Mouse (Mus musculus) hindbrain, postnatal 0 days (tissue): ENCODE data around the gene Pphln1. TPM values are rescaled to one million over a fixed set of nuclear protein-coding genes. Genes with fewer than 3 reads are reported as not detected.

ENCODE experiments used
- ATAC-seq: fragments of 200-750 bp; cut with Nextera tagmentation; 2 replicates; pipeline ENCODE4 v1.8.0; 2017; ENCODE audit warnings: mild to moderate bottlenecking, moderate TSS enrichment, moderate library complexity
- DNase-seq: peaks from one replicate; pipeline ENCODE4 v3.0.0-alpha.2; 2015; ENCODE audit warnings: low spot score
- H3K27ac ChIP-seq: fragments of 300-500 bp; sonication (generic); 2 replicates; pipeline ENCODE4 v1.5.1; 2014; ENCODE audit warnings: mild to moderate bottlenecking
- H3K27me3 ChIP-seq: fragments of 300-500 bp; sonication (generic); 2 replicates; pipeline ENCODE4 v1.6.1; 2014; ENCODE audit warnings: low read length, mixed read lengths; ENCODE audit not compliant: insufficient read depth
- H3K36me3 ChIP-seq: fragments of 300-500 bp; sonication (generic); 2 replicates; pipeline ENCODE4 v1.6.1; 2014; ENCODE audit warnings: low read length, mixed read lengths; ENCODE audit not compliant: insufficient read depth
- H3K4me1 ChIP-seq: fragments of 300-500 bp; sonication (generic); 2 replicates; pipeline ENCODE4 v1.6.1; 2014; ENCODE audit warnings: antibody characterized with exemption, low read length, mixed read lengths; ENCODE audit not compliant: insufficient read depth
- H3K4me2 ChIP-seq: fragments of 300-500 bp; sonication (generic); 2 replicates; pipeline ENCODE4 v1.6.1; 2014; ENCODE audit warnings: low read depth, mild to moderate bottlenecking, low read length, moderate library complexity, mixed read lengths
- H3K4me3 ChIP-seq: fragments of 300-500 bp; sonication (generic); 2 replicates; pipeline ENCODE4 v1.5.1; 2014; ENCODE audit warnings: low read length
- H3K9ac ChIP-seq: fragments of 300-500 bp; sonication (generic); replicated peaks from 2 replicates; pipeline ENCODE4 v1.6.1; 2014; ENCODE audit warnings: mild to moderate bottlenecking, low read length, moderate library complexity, mixed read lengths
- H3K9me3 ChIP-seq: fragments of 300-500 bp; sonication (generic); 2 replicates; pipeline ENCODE4 v1.6.1; 2016; ENCODE audit warnings: low read length, mixed read lengths
- CTCF ChIP-seq: IDR thresholded peaks from 2 replicates; pipeline ENCODE4 v1.5.1; 2016; ENCODE audit warnings: antibody characterized with exemption, control low read depth, low read depth
- WGBS: fragments of 180-500 bp; shearing (Covaris S2); extraction: QIAGEN DNeasy Blood & Tissue Kit; methylation state at CpG from one replicate; pipeline ENCODE4 v1.1.7; 2014; 5-methylcytosine and 5-hydroxymethylcytosine counted together
- polyA plus RNA-seq: library from polyadenylated mRNA; unstranded; fragments of >200 nt; fragmentation: Nextera tagmentation; extraction: Ambion mirVana; gene quantifications from 2 replicates; pipeline ENCODE4 v1.2.1, GENCODE M21; 2015
- total RNA-seq: library from RNA; depleted of rRNA; stranded (reverse); fragments of >200 nt; gene quantifications from 2 replicates; pipeline ENCODE4 v1.2.3, GENCODE M21; 2014

Pphln1 gene
- total and polyA plus RNA-seq, 2 experiments from 2014 or later = 36.3 to 38.0 TPM

DNA sequence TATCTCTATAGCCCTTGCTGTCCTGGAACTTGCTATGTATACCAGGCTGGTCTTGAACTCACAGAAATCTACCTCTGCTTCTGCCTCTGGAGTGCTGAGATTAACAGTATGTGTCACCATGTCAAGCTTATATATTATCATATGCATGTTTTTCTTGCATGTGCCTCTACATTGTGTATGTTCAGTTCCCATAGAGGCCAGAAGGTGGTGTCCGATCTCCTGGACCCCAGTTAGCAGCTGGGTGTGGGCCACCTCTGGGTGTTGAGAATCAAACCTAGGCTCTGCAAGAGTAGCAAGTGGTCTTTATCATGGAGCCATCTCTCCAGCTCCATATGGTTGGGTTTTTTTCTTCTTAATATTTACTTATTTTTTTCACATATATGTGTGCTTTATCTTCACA lies 24.4 kb downstream of the Pphln1 start:
- H3K27me3 ChIP-seq = no peaks in the 10 kb centered on the region
- DNase-seq = no peak
- H3K9ac ChIP-seq = no peak overlapping the region
- H3K36me3 ChIP-seq = peaks cover 10% of the 10 kb centered on the region; the same call in 1 of the 2 replicates
- 90% methylated on average over 1 of the region's 1 CpGs for WGBS
- no peaks in the 10 kb centered on the region for H3K9me3 ChIP-seq
- no peak for TF ChIP-seq CTCF
- H3K4me1 ChIP-seq = no peaks in the 10 kb centered on the region
- H3K27ac ChIP-seq = no peak overlapping the region
- no peak overlapping the region for H3K4me3 ChIP-seq
- ATAC-seq = no peak
- H3K4me2 ChIP-seq = no peak overlapping the region

- no peak for DNase-seq
- no peak overlapping the region for H3K9ac ChIP-seq
- TF ChIP-seq CTCF = no peak
- H3K36me3 ChIP-seq = no peaks in the 10 kb centered on the region
- 66% methylated on average over 11 of the region's 11 CpGs for WGBS
- H3K4me3 ChIP-seq = no peak overlapping the region
- H3K4me2 ChIP-seq = no peak overlapping the region
- H3K4me1 ChIP-seq = no peaks in the 10 kb centered on the region
- H3K27me3 ChIP-seq = no peaks in the 10 kb centered on the region
- no peaks in the 10 kb centered on the region for H3K9me3 ChIP-seq
- ATAC-seq = no peak
- H3K27ac ChIP-seq = no peak overlapping the region
Measured at GRCm38 (mm10) chr15:93433811-93434210, 35.7 kb downstream of the Pphln1 start.

GRCm38 (mm10) chr15:93435998-93436397 lies 37.8 kb downstream of the Pphln1 start:
- no peaks in the 10 kb centered on the region for H3K4me1 ChIP-seq
- H3K4me3 ChIP-seq = no peak overlapping the region
- H3K36me3 ChIP-seq = no peaks in the 10 kb centered on the region
- H3K9ac ChIP-seq = no peak overlapping the region
- H3K9me3 ChIP-seq = no peaks in the 10 kb centered on the region
- DNase-seq (no peak), ATAC-seq (no peak)
- 91% methylated on average over 12 of the region's 12 CpGs for WGBS
- no peak for TF ChIP-seq CTCF
- H3K27me3 ChIP-seq = no peaks in the 10 kb centered on the region
- no peak overlapping the region for H3K4me2 ChIP-seq
- no peak overlapping the region for H3K27ac ChIP-seq

- no peaks in the 10 kb centered on the region for H3K4me1 ChIP-seq
- 44% methylated on average over 5 of the region's 5 CpGs for WGBS
- no peaks in the 10 kb centered on the region for H3K9me3 ChIP-seq
- no peak overlapping the region for H3K9ac ChIP-seq
- TF ChIP-seq CTCF = peak; percentile 93
- no peak overlapping the region for H3K4me3 ChIP-seq
- no peak overlapping the region for H3K27ac ChIP-seq
- H3K27me3 ChIP-seq = no peaks in the 10 kb centered on the region
- ATAC-seq = peak; percentile 62; the same call in 1 of the 2 replicates
- H3K4me2 ChIP-seq = no peak overlapping the region
- peaks cover 9% of the 10 kb centered on the region for H3K36me3 ChIP-seq
- DNase-seq = peak; percentile 82
Measured at GRCm38 (mm10) chr15:93438663-93439062, 40.5 kb downstream of the Pphln1 start.

DNA sequence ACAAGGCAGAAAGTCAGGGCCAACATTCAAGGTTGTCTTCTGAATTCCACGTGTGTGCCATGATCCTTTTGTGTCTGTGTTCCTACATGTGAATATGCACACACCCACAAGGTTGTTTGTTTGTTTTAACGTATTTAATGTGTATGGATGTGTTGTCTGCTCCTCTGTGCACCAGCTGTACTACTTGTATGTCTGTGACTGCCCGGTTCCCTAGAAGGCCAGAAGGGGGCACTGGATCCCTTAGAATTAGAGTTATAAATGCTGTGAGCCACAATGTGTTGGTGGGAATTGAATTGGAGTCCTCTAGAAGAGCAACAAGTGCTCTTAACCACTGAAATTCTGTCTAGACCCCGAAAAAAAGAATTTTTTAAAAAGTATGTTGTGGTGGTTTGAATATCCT lies 44.1 kb downstream of the Pphln1 start:
- Histone ChIP-seq H3K27ac (no peak overlapping the region), H3K4me2 (no peak overlapping the region), H3K4me3 (no peak overlapping the region), H3K36me3 (peaks cover 14% of the 10 kb centered on the region), H3K9ac (no peak overlapping the region), H3K27me3 (no peaks in the 10 kb centered on the region), H3K4me1 (no peaks in the 10 kb centered on the region), H3K9me3 (no peaks in the 10 kb centered on the region)
- WGBS = 95% methylated on average over 4 of the region's 4 CpGs
- ATAC-seq (no peak), DNase-seq (no peak)
- TF ChIP-seq CTCF = no peak

GRCm38 (mm10) chr15:93443676-93444075 lies 45.5 kb downstream of the Pphln1 start:
- 91% methylated on average over 6 of the region's 6 CpGs for WGBS
- no peaks in the 10 kb centered on the region for H3K4me1 ChIP-seq
- H3K9ac ChIP-seq = no peak overlapping the region
- H3K9me3 ChIP-seq = no peaks in the 10 kb centered on the region
- no peak overlapping the region for H3K4me3 ChIP-seq
- no peak for DNase-seq
- no peak for ATAC-seq
- TF ChIP-seq CTCF = no peak
- no peak overlapping the region for H3K4me2 ChIP-seq
- H3K27ac ChIP-seq = no peak overlapping the region
- no peaks in the 10 kb centered on the region for H3K27me3 ChIP-seq
- peaks cover 14% of the 10 kb centered on the region for H3K36me3 ChIP-seq

DNA sequence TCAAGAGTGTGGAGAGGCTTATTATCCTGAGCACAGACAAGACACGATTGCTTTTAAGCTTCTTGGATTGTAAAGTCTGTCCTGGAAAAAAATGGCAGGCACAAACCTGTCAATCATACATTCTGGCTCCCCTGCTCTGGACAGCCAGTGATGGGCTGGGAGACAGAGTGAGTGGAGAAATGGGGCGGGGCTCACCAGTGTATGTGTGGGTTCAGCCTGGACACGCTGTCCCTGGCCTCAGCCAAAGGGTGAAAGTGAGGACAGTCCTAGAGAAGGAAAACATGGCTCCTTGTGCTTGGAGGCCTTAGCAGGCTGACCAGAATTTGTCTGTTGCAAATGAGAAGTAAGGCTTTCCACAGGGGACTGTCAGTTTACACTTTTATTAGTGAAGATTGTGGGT lies 50.7 kb downstream of the Pphln1 start:
- ATAC-seq = no peak
- DNase-seq = no peak
- no peak overlapping the region for H3K9ac ChIP-seq
- 81% methylated on average over 3 of the region's 3 CpGs for WGBS
- no peaks in the 10 kb centered on the region for H3K4me1 ChIP-seq
- H3K27me3 ChIP-seq = no peaks in the 10 kb centered on the region
- no peak overlapping the region for H3K4me2 ChIP-seq
- no peak overlapping the region for H3K27ac ChIP-seq
- no peak for TF ChIP-seq CTCF
- peaks cover 5% of the 10 kb centered on the region; the same call in 1 of the 2 replicates for H3K36me3 ChIP-seq
- H3K4me3 ChIP-seq = no peak overlapping the region
- H3K9me3 ChIP-seq = no peaks in the 10 kb centered on the region
